Mouse (Mus musculus) gonadal fat pad, adult 2 months (tissue): ENCODE results near the gene Cnnm2. TPM values are rescaled to one million over a fixed set of nuclear protein-coding genes. Genes with fewer than 3 reads are reported as not detected.

Experiments used
- DNase-seq: peaks from one replicate; pipeline ENCODE4 v3.0.0-alpha.2; 2012; ENCODE audit warnings: low read depth
- polyA plus RNA-seq: library from polyadenylated mRNA; depleted of rRNA; stranded (reverse); fragments of >200 nt; gene quantifications from 2 replicates; pipeline ENCODE4 v1.2.3, GENCODE M21; 2012; rRNA removed

Cnnm2 gene
- polyA plus RNA-seq, 1 experiment = 37.1 TPM

DNA sequence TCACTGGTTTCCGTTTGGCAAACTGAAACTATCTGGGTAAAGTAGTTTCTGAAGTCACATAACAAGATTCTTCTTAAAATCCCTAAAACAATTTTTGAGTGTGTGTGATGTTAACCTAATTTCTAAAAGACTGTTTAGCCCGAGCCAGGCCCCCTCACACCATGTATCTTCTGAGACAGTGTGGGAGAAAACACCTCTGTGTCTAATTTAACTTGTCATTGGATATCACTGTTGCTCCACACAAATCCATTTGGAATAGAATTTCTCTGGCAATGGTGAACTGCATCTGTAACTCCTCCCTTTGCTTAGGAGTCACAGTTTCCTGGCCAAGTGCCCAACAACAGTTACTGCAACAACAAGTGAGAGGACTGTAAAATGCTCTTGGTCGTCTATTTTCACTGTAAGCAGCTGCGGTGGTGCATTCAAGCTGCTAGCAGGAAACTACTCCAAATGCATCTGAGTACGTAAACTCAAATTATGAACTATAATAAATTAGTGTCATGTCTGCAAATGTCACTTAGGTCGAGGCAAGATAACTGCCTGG lies 167.7 kb downstream of the Cnnm2 start:
- DNase-seq = no peak

Other genes with a start within 250 kb of the Cnnm2 start
- gene Arl3, start 188.4 kb upstream of the Cnnm2 start, polyA plus RNA-seq = 31.8 and 38.1 TPM in 2 replicates
- 8.1 and 8.5 TPM in 2 replicates for gene Sfxn2, start 188.2 kb upstream of the Cnnm2 start, polyA plus RNA-seq
- 104 and 142 TPM in 2 replicates for gene Wbp1l, start 162.5 kb upstream of the Cnnm2 start, polyA plus RNA-seq
- gene Cyp17a1, start 88.4 kb upstream of the Cnnm2 start, polyA plus RNA-seq = 23.7 and 32.4 TPM in 2 replicates
- gene Borcs7, start 71.7 kb upstream of the Cnnm2 start, polyA plus RNA-seq = 10.4 and 10.7 TPM in 2 replicates
- gene As3mt, start 54.1 kb upstream of the Cnnm2 start, polyA plus RNA-seq = 8.9 and 9.4 TPM in 2 replicates